Mouse (Mus musculus) kidney, adult 2 months (tissue): Measurements from ENCODE around the gene Gm10037.

Experiments
- CTCF ChIP-seq: fragments of 200-500 bp; conservative IDR thresholded peaks from 2 replicates; pipeline ENCODE4 v1.5.1; 2011; ENCODE audit warnings: low read depth, mild to moderate bottlenecking, control low read depth, low read length, moderate library complexity, mixed read lengths; ENCODE audit not compliant: insufficient read depth, insufficient read length
- POLR2A ChIP-seq: fragments of 200-500 bp; IDR thresholded peaks from one replicate; pipeline ENCODE4 v1.6.1; 2011; ENCODE audit warnings: low read depth, low read length, control low read depth

DNA sequence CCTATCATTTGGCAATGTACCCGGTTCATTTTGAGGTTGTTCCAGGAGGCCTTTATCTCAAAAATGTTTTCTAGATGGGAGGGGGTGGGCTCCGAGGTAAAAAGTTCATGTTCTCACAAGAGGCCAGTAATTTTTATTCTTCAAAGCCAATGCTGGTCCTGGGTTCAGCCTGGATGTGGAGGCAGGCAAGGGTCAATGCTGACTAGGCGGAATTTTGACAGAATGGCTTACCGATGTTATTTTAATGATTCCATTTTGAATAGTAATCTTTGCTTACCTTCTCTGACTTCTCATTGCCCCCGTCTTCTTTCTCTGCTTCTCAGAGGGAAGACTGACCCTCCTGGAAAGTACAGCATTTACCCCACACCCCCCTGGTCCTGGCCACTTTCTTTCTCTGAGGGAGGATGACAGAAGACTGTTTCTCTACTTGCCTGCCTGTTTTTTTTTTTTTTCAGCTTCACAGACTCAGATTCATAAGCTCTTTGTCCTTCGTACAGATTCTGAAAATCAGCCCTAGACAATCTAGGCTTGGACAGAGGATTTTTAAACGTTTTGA is 45.9 kb downstream of the Gm10037 start:
- TF ChIP-seq CTCF (no peak), POLR2A (no peak)
